Mouse (Mus musculus) MEL-GATA-1-ER (cell line): ENCODE measurements at regions not wholly inside any gene's neighbourhood (a gene's known extent, or its start where the extent isn't known, plus 50 kb on each side); places are given as distances from the start of the nearest gene placed in this dataset.

Experiments
- DNase-seq: peaks from one replicate; pipeline ENCODE4 v3.0.0-alpha.2; 2012; ENCODE audit warnings: low read depth; ENCODE audit errors: extremely low read depth

- DNase-seq: no peak
Measured at GRCm38 (mm10) chr3:20680944-20681494, 314.0 kb upstream of the Agtr1b start.

GRCm38 (mm10) chr3:20661883-20662282, 294.9 kb upstream of the Agtr1b start:
- no peak for DNase-seq

DNA sequence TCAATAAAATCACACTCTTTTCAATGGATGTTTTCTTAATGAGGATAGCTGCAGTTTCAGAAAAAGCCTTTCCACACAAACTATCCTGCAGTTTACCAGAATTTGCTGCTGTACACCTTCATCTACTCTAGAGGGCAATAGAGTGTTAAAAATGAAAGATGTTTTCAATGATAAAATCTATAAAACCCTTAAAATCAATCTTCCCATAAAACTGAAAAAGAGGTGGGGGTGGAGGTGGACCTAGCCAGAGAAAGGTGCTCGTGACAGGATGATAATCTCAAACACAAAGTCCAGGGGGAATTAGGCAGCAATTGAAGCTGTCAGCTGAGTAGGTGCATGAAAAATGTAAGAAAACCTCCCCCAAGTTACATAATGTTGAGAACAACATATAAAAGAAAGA, 288.4 kb upstream of the Agtr1b start:
- DNase-seq: no peak
